Mouse (Mus musculus): Measurements from ENCODE around the gene Prx. TPM values are rescaled to one million over a fixed set of nuclear protein-coding genes. Genes with fewer than 3 reads are reported as not detected.

Gene Prx
- polyA plus RNA-seq, 1 experiment from 2014 or later, result 5.1 TPM

DNA sequence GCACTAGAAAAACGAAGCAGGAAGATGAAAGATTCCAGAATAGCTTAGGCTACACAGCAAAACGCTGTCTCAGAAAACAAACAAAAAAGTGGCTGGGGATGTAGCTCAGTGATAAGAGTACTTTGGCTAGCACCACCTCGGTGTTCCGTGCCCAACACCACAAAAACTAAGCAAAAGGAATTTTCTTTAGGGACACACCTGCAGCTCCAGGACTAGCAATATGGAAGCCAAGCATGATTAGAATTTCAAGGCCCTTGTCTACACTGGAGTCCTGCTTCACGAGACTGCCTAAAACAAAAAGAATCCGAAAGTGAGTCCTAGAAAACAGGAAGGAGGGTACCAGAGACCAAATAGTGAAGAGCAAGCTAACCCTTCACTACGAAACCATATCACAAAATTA lies 26.5 kb upstream of the Prx start:
- no peak for ATAC-seq (ENCODE audit: low FRiP score, low TSS enrichment)
- H3K4me1 ChIP-seq (ENCODE audit: insufficient read depth, low read length), result peaks cover 12% of the 10 kb centered on the region; the same call in 1 of the 2 replicates
- peak overlapping the region; percentile 67 for H3K4me2 ChIP-seq (replicated peaks; ENCODE audit: low read depth, low read length)
- no peaks in the 10 kb centered on the region for H3K9me3 ChIP-seq (ENCODE audit: low read length)
- no peaks in the 10 kb centered on the region for H3K27me3 ChIP-seq (ENCODE audit: insufficient read depth, low read length)
- peak overlapping the region; percentile 97 for H3K27ac ChIP-seq (ENCODE audit: low read length)
- H3K4me3 ChIP-seq (ENCODE audit: low read length), result peak overlapping the region; percentile 95
- WGBS, result 43% methylated on average over 7 of the region's 7 CpGs
- H3K9ac ChIP-seq (replicated peaks; ENCODE audit: low read length), result peak overlapping the region; percentile 46; the same call in 1 of the 2 replicates
- H3K36me3 ChIP-seq (ENCODE audit: insufficient read depth, low read length), result peaks cover 11% of the 10 kb centered on the region

DNA sequence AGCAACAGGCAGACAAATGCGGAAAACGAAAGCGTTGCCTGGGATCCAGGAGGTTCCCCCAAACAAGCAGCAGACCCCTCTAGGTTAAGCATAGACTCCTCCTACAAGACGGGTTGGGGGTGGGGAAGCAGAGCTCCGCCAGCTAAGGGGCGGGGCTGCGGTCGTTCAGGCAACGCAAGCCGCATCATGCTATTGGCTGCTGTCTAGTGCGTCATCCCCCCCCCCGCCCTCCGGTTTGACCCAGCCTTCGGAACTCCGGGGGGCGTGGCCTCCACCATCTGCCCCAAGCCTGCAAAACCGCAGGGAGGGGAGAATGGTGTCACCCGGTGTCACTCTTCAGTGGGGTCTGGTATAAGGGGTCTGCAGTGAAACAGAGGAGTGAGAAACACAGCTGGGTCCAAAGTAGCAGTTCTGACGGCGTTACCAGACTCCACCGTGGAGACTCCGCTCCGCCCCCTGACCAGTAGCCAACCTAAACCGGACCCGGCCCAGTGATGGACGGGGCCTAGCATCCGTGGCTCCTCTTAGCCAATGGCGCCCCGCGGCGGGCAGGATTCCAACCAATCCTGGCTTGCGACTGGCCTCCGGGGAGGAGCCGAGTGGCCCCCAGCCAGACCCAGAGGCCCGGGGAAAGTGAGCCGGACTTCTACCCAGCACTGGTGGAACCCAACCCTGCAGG lies 25.8 kb upstream of the Prx start, which contains the start of gene Sertad3:
TSS of gene Sertad3 (plus strand) at position 613 of the 679 bp plus-strand sequence.
- H3K36me3 ChIP-seq (ENCODE audit: insufficient read depth, low read length), result peaks cover 14% of the 10 kb centered on the region
- under 1% methylated on average over 36 of the region's 36 CpGs for WGBS
- H3K27ac ChIP-seq (ENCODE audit: low read length), result peak within 1 kb of the TSS; percentile 97
- peak; percentile 94 for ATAC-seq (ENCODE audit: low FRiP score, low TSS enrichment)
- no peaks in the 10 kb centered on the region for H3K9me3 ChIP-seq (ENCODE audit: low read length)
- peak within 1 kb of the TSS; percentile 95 for H3K4me3 ChIP-seq (ENCODE audit: low read length)
- H3K9ac ChIP-seq (replicated peaks; ENCODE audit: low read length), result peak within 1 kb of the TSS; percentile 73
- peak within 1 kb of the TSS; percentile 67 for H3K4me2 ChIP-seq (replicated peaks; ENCODE audit: low read depth, low read length)
- H3K4me1 ChIP-seq (ENCODE audit: insufficient read depth, low read length), result peaks cover 19% of the 10 kb centered on the region
- no peaks in the 10 kb centered on the region for H3K27me3 ChIP-seq (ENCODE audit: insufficient read depth, low read length)

DNA sequence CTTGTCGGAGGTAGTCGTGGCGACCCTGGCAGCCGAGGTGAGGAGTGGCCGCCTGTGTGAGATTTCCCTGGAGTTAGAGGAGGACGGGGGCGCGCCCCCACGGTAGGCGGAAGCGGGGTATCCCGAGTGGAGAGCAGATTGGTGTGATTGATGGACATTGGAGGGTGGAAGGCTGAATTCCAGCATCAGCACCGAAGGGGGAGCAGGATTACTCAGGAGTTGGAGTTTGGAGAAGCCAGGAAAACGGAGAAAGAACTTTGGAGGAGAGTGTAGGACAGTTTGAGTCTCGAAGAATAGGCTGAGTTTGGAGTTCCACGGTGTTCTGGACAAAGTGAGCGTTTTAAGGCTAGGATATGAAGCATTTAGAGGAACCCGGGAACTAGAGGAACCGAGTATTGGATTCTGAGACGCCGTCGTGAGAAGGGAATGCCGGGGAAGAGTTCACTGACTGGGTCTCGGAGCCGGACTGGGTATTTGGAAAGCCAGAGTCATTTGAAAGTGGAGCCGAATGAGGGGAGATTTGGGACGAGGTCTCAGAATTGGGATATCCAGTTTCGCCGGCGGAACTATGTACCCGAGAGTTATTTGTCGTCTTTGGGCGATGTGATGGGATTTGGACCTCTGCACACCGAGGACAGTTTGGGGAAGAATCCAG lies 25.2 kb upstream of the Prx start:
- H3K27ac ChIP-seq (ENCODE audit: low read length), result peak overlapping the region; percentile 97
- no peaks in the 10 kb centered on the region for H3K9me3 ChIP-seq (ENCODE audit: low read length)
- peaks cover 14% of the 10 kb centered on the region for H3K36me3 ChIP-seq (ENCODE audit: insufficient read depth, low read length)
- H3K4me3 ChIP-seq (ENCODE audit: low read length), result peak overlapping the region; percentile 95
- peak overlapping the region; percentile 73 for H3K9ac ChIP-seq (replicated peaks; ENCODE audit: low read length)
- no peak; the same call in 1 of the 2 replicates for ATAC-seq (ENCODE audit: low FRiP score, low TSS enrichment)
- H3K27me3 ChIP-seq (ENCODE audit: insufficient read depth, low read length), result no peaks in the 10 kb centered on the region
- H3K4me2 ChIP-seq (replicated peaks; ENCODE audit: low read depth, low read length), result peak overlapping the region; percentile 67
- under 1% methylated on average over 34 of the region's 34 CpGs for WGBS
- peaks cover 22% of the 10 kb centered on the region for H3K4me1 ChIP-seq (ENCODE audit: insufficient read depth, low read length)

DNA sequence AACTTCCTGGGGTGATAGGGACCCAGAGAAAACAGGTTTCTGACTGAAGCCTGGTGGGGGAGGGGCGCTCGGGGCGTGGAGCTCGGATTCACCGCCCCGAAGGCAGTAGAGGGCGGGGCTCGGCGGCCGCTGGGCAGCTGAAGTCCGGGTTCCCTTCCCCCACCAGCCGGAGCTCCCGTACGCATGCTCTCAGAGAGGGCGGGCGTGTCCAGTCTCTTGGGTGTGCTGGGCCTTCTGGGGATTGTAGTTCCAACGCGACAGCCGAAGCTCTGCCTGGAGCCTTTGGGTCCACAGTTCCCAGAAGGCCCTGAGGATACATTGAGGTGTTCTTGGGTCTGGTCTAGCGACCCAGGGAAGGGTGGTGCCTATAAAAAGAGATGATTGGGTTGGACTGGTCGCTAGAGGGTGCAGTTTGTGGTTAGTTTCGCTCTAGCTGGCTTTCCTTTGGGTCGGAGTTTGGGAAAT lies 24.6 kb upstream of the Prx start:
- peak overlapping the region; percentile 97 for H3K27ac ChIP-seq (ENCODE audit: low read length)
- H3K9me3 ChIP-seq (ENCODE audit: low read length), result no peaks in the 10 kb centered on the region
- peak overlapping the region; percentile 95 for H3K4me3 ChIP-seq (ENCODE audit: low read length)
- H3K36me3 ChIP-seq (ENCODE audit: insufficient read depth, low read length), result peaks cover 14% of the 10 kb centered on the region
- peak overlapping the region; percentile 73 for H3K9ac ChIP-seq (replicated peaks; ENCODE audit: low read length)
- peak; percentile 95 for ATAC-seq (ENCODE audit: low FRiP score, low TSS enrichment)
- WGBS, result 0% methylated on average over 23 of the region's 23 CpGs
- H3K4me2 ChIP-seq (replicated peaks; ENCODE audit: low read depth, low read length), result peak overlapping the region; percentile 67
- no peaks in the 10 kb centered on the region for H3K27me3 ChIP-seq (ENCODE audit: insufficient read depth, low read length)
- H3K4me1 ChIP-seq (ENCODE audit: insufficient read depth, low read length), result peaks cover 22% of the 10 kb centered on the region

DNA sequence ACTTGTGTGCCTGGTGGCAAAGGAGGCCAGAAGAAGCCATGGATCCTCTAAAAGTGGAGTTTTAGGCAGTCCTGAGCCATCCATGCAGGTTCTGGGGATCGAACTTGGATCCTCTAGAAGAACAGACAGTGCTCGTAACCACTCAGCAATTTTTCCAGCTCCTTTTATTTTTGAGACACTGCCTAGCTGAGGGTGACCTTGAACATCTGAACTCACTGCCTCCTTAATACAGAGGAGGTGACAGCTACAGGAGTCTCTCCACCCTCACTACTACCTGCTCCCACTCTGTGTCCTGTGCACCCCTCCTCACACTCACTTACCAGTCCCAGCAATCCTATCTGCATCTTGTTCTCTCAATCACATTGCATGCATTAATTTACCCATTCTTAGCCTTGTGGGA lies 23.5 kb upstream of the Prx start:
- peaks cover 22% of the 10 kb centered on the region for H3K4me1 ChIP-seq (ENCODE audit: insufficient read depth, low read length)
- no peak overlapping the region for H3K27ac ChIP-seq (ENCODE audit: low read length)
- no peak overlapping the region for H3K9ac ChIP-seq (replicated peaks; ENCODE audit: low read length)
- H3K4me3 ChIP-seq (ENCODE audit: low read length), result no peak overlapping the region
- peaks cover 14% of the 10 kb centered on the region for H3K36me3 ChIP-seq (ENCODE audit: insufficient read depth, low read length)
- 94% methylated on average over 2 of the region's 2 CpGs for WGBS
- no peaks in the 10 kb centered on the region for H3K27me3 ChIP-seq (ENCODE audit: insufficient read depth, low read length)
- peak overlapping the region; percentile 67; the same call in 1 of the 2 replicates for H3K4me2 ChIP-seq (replicated peaks; ENCODE audit: low read depth, low read length)
- H3K9me3 ChIP-seq (ENCODE audit: low read length), result no peaks in the 10 kb centered on the region
- ATAC-seq (ENCODE audit: low FRiP score, low TSS enrichment), result no peak

DNA sequence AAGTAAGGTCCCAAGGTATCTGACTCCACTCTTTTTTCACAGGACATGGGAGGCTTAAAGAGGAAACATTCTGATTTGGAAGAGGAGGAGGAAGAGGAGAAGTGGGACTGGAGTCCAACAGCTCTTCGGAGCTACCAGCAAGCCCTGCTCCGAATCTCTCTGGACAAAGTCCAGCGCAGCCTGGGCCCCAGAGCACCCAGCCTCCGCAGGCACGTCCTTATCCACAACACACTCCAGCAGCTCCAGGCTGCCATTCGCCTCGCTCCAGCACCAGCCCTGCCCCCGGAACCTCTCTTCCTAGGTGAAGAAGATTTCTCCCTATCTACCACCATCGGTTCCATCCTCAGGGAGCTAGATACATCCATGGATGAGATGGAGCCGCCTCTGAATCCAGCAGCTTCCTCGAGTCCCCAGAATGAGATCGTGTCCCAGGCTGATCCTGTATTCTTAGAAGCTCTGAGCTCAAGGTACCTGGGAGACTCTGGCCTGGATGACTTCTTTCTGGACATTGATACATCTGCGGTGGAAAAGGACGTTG lies 23.0 kb upstream of the Prx start:
- ATAC-seq (ENCODE audit: low FRiP score, low TSS enrichment), result no peak
- Histone ChIP-seq H3K27me3 (ENCODE audit: insufficient read depth, low read length) (no peaks in the 10 kb centered on the region), H3K4me2 (replicated peaks; ENCODE audit: low read depth, low read length) (no peak overlapping the region), H3K27ac (ENCODE audit: low read length) (no peak overlapping the region), H3K4me3 (ENCODE audit: low read length) (no peak overlapping the region), H3K9ac (replicated peaks; ENCODE audit: low read length) (no peak overlapping the region), H3K9me3 (ENCODE audit: low read length) (no peaks in the 10 kb centered on the region), H3K4me1 (ENCODE audit: insufficient read depth, low read length) (peaks cover 27% of the 10 kb centered on the region), H3K36me3 (ENCODE audit: insufficient read depth, low read length) (peaks cover 14% of the 10 kb centered on the region)
- WGBS, result 96% methylated on average over 14 of the region's 14 CpGs

DNA sequence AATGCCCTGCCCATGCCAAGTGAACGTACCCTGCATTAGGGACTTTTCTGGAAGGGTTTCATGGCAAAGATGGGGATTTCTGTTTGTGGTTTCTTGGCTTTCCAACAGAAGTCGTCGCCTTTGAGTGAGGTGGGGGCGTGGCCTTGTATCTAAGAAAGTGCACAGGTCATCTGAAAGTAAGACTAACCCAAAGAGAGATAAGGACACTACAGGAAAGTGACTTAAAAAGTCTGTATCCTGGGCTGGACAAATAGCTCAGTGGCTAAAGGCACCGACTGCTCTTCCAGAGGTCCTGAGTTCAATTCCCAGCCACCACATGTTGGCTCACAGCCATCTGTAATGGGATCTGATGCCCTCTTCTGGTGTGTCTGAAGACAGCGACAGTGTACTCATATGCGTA lies 20.6 kb upstream of the Prx start:
- WGBS, result 69% methylated on average over 7 of the region's 7 CpGs
- Histone ChIP-seq H3K27ac (ENCODE audit: low read length) (peak overlapping the region; percentile 8; the same call in 1 of the 2 replicates), H3K4me3 (ENCODE audit: low read length) (no peak overlapping the region), H3K4me1 (ENCODE audit: insufficient read depth, low read length) (peaks cover 37% of the 10 kb centered on the region), H3K9ac (replicated peaks; ENCODE audit: low read length) (no peak overlapping the region), H3K9me3 (ENCODE audit: low read length) (no peaks in the 10 kb centered on the region), H3K36me3 (ENCODE audit: insufficient read depth, low read length) (peaks cover 14% of the 10 kb centered on the region), H3K27me3 (ENCODE audit: insufficient read depth, low read length) (no peaks in the 10 kb centered on the region), H3K4me2 (replicated peaks; ENCODE audit: low read depth, low read length) (no peak overlapping the region)
- ATAC-seq (ENCODE audit: low FRiP score, low TSS enrichment), result no peak

DNA sequence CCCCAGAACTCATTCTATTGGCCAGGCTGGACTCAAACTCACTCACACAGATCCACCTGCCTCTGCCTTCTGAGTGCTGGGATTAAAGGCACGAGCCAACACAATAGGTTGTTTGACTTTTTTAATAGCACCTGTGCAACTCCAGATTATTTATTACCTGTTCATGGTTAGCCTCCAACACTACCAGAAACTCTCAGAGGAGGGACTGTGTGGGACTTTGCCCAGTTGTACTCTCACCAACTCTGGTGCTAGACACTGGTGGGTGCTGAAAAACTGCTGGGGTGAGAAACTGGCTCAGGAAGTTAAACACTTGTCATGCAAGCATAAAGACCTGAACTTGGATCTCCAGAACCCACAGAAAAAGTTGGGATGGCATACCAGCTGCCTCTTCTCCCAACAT lies 19.4 kb upstream of the Prx start:
- H3K4me3 ChIP-seq (ENCODE audit: low read length), result no peak overlapping the region
- no peaks in the 10 kb centered on the region for H3K9me3 ChIP-seq (ENCODE audit: low read length)
- H3K9ac ChIP-seq (replicated peaks; ENCODE audit: low read length), result no peak overlapping the region
- peaks cover 37% of the 10 kb centered on the region for H3K4me1 ChIP-seq (ENCODE audit: insufficient read depth, low read length)
- WGBS, result 40% methylated on average over 1 of the region's 1 CpGs
- H3K4me2 ChIP-seq (replicated peaks; ENCODE audit: low read depth, low read length), result no peak overlapping the region
- H3K36me3 ChIP-seq (ENCODE audit: insufficient read depth, low read length), result peaks cover 14% of the 10 kb centered on the region
- no peak for ATAC-seq (ENCODE audit: low FRiP score, low TSS enrichment)
- H3K27ac ChIP-seq (ENCODE audit: low read length), result peak overlapping the region; percentile 93; the same call in 1 of the 2 replicates
- H3K27me3 ChIP-seq (ENCODE audit: insufficient read depth, low read length), result no peaks in the 10 kb centered on the region

DNA sequence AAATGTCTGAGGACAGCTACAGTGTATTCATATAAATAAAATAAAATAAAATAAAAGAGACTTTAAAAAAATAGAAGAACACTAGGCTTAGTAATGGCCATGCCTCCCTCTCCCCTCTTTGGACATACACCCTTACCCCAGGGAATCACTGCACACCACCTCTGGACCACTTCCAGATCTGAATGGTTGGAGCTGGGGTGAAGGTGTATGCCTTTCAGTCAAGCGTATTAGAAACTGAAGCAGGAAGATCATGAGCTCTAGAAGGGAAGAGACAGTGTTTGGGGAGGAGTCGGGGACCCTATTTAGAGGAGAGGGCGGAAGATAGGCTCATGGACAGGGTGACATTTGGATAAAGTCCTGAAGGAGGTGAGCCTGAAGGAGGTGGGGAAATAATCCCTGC lies 18.6 kb upstream of the Prx start:
- Histone ChIP-seq H3K27ac (ENCODE audit: low read length) (peak overlapping the region; percentile 93), H3K9me3 (ENCODE audit: low read length) (no peaks in the 10 kb centered on the region), H3K4me1 (ENCODE audit: insufficient read depth, low read length) (peaks cover 31% of the 10 kb centered on the region), H3K36me3 (ENCODE audit: insufficient read depth, low read length) (peaks cover 14% of the 10 kb centered on the region), H3K4me2 (replicated peaks; ENCODE audit: low read depth, low read length) (peak overlapping the region; percentile 56), H3K9ac (replicated peaks; ENCODE audit: low read length) (peak overlapping the region; percentile 65), H3K4me3 (ENCODE audit: low read length) (peak overlapping the region; percentile 34), H3K27me3 (ENCODE audit: insufficient read depth, low read length) (no peaks in the 10 kb centered on the region)
- no peak for ATAC-seq (ENCODE audit: low FRiP score, low TSS enrichment)
- 67% methylated on average over 3 of the region's 3 CpGs for WGBS

Measured in kidney, embryonic 16.5 days (tissue).